Mouse (Mus musculus): ENCODE data around the gene Kcnk3. TPM values are rescaled to one million over a fixed set of nuclear protein-coding genes. Genes with fewer than 3 reads are reported as not detected.

Kcnk3 gene
- polyA plus RNA-seq, 1 experiment = 20.0 TPM

DNA sequence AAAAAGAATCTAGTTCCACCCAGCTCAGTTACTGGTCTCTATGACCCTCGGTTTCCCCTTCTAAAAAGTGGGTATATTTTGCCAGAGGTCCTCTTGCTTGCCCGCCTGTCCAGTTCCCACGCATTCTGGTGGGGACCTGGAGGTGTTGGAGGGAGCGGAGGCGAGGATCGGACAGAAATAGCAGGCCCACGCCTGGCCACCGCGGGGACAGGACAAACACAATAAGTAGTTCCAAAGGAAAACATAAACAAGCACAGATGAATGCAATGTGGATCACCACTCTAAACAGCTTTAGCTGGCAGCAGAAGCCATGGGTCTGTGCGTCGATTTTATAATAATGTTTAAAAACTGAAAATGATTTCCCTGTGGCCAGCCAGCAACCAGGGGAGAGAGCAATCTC lies 5.4 kb downstream of the Kcnk3 start:
- TF ChIP-seq POLR2A (IDR thresholded peaks at IDR 0.05; ENCODE audit: extremely low read depth, insufficient read depth, low read length) (no peak), CTCF (IDR thresholded peaks at IDR 0.05; ENCODE audit: extremely low read depth, insufficient read depth, low read length) (no peak)
- Histone ChIP-seq H3K4me1 (ENCODE audit: control insufficient read depth, insufficient read depth, low read length) (peaks cover 9% of the 10 kb centered on the region), H3K27ac (ENCODE audit: insufficient read depth, low read length) (no peak overlapping the region), H3K4me3 (ENCODE audit: insufficient read depth, low read length) (no peak overlapping the region)

DNA sequence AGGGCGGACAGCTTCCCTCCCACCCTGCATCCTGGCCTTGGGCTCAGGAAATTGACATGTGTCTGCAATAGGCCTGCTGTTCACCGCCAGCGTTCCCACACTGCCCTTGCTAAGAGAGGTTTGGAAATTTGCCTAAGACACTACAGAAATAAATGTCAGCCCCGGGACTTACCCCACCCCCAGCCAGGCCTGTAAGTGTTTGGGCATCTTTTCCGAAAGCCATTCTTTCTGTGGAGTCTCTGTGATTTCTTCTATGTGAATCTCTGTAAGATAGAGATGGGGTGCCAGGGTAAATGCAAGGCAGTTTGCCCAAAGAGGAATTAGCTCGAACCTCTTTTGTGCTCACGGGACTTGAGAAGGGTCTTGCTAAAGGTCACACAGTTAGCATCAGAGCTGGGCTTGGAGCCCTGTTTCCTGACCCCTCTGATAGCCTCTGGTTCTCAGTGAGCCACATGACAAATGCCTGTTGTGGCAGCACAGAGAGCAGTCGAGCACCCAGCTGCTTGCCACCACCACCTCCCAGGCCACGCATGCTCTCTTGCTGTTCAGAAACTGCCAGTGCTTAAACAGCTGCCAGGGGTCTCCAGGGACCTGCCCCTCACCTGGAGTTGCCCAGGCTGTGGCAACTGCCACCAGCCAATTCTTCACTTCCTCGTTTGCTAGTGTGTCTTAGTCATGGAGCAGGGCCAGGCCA lies 6.0 kb downstream of the Kcnk3 start:
- TF ChIP-seq POLR2A (IDR thresholded peaks at IDR 0.05; ENCODE audit: extremely low read depth, insufficient read depth, low read length) (no peak), CTCF (IDR thresholded peaks at IDR 0.05; ENCODE audit: extremely low read depth, insufficient read depth, low read length) (no peak)
- Histone ChIP-seq H3K4me3 (ENCODE audit: insufficient read depth, low read length) (no peak overlapping the region), H3K4me1 (ENCODE audit: control insufficient read depth, insufficient read depth, low read length) (peaks cover 9% of the 10 kb centered on the region), H3K27ac (ENCODE audit: insufficient read depth, low read length) (no peak overlapping the region)

- no peak for TF ChIP-seq POLR2A (IDR thresholded peaks at IDR 0.05; ENCODE audit: extremely low read depth, insufficient read depth, low read length)
- no peak for TF ChIP-seq CTCF (IDR thresholded peaks at IDR 0.05; ENCODE audit: extremely low read depth, insufficient read depth, low read length)
- H3K4me3 ChIP-seq (ENCODE audit: insufficient read depth, low read length) = no peak overlapping the region
- H3K4me1 ChIP-seq (ENCODE audit: control insufficient read depth, insufficient read depth, low read length) = peaks cover 7% of the 10 kb centered on the region; the same call in 1 of the 2 replicates
- no peak overlapping the region for H3K27ac ChIP-seq (ENCODE audit: insufficient read depth, low read length)
Measured at GRCm38 (mm10) chr5:30594953-30595560, 7.1 kb downstream of the Kcnk3 start.

- Histone ChIP-seq H3K4me3 (ENCODE audit: insufficient read depth, low read length) (no peak overlapping the region), H3K4me1 (ENCODE audit: control insufficient read depth, insufficient read depth, low read length) (peaks cover 6% of the 10 kb centered on the region), H3K27ac (ENCODE audit: insufficient read depth, low read length) (no peak overlapping the region)
- TF ChIP-seq POLR2A (IDR thresholded peaks at IDR 0.05; ENCODE audit: extremely low read depth, insufficient read depth, low read length) (no peak), CTCF (IDR thresholded peaks at IDR 0.05; ENCODE audit: extremely low read depth, insufficient read depth, low read length) (no peak)
Measured at GRCm38 (mm10) chr5:30601397-30601796, 13.4 kb downstream of the Kcnk3 start.

DNA sequence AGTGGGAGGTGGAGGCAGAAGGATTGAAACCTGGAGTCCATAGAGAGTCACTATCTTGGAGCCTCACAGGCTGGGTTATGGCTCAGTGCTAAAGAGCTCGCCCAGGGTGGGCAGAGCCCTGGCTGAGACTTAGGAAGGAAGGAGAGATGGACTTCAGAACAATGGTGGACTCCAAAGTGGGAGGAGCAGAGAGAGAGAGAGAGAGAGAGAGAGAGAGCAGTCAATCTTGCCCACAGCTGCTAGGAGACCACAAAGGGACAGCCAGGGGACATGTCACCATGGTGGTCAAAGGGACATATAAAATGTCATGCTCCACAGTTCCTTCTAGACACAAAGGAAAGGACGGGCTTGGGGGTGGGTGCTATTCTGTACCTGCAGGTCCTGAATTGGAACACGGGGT lies 15.3 kb downstream of the Kcnk3 start:
- peaks cover 6% of the 10 kb centered on the region for H3K4me1 ChIP-seq (ENCODE audit: control insufficient read depth, insufficient read depth, low read length)
- H3K27ac ChIP-seq (ENCODE audit: insufficient read depth, low read length) = no peak overlapping the region
- no peak overlapping the region for H3K4me3 ChIP-seq (ENCODE audit: insufficient read depth, low read length)
- TF ChIP-seq POLR2A (IDR thresholded peaks at IDR 0.05; ENCODE audit: extremely low read depth, insufficient read depth, low read length) (no peak), CTCF (IDR thresholded peaks at IDR 0.05; ENCODE audit: extremely low read depth, insufficient read depth, low read length) (no peak)

DNA sequence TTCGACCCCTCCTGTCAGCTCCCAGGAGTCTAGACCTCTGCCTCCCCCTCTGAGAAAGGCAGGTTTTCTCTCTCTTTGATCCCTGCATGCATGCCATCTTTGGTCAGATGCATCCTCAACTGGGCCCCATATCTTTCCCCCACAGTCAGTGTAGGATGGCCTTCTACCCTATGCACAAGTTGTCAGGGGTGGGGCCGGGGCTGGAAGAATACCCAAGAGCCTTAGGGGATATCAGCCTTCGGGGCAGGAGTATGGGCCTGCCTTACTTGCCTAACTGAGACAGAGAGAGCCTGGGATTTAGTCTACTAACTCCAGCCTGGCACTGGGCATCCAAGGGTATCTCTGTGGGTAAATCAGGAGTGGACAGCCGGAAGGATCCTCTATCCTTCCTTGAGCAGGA lies 16.0 kb downstream of the Kcnk3 start:
- Histone ChIP-seq H3K4me1 (ENCODE audit: control insufficient read depth, insufficient read depth, low read length) (peaks cover 6% of the 10 kb centered on the region), H3K27ac (ENCODE audit: insufficient read depth, low read length) (no peak overlapping the region), H3K4me3 (ENCODE audit: insufficient read depth, low read length) (no peak overlapping the region)
- TF ChIP-seq POLR2A (IDR thresholded peaks at IDR 0.05; ENCODE audit: extremely low read depth, insufficient read depth, low read length) (no peak), CTCF (IDR thresholded peaks at IDR 0.05; ENCODE audit: extremely low read depth, insufficient read depth, low read length) (no peak)

DNA sequence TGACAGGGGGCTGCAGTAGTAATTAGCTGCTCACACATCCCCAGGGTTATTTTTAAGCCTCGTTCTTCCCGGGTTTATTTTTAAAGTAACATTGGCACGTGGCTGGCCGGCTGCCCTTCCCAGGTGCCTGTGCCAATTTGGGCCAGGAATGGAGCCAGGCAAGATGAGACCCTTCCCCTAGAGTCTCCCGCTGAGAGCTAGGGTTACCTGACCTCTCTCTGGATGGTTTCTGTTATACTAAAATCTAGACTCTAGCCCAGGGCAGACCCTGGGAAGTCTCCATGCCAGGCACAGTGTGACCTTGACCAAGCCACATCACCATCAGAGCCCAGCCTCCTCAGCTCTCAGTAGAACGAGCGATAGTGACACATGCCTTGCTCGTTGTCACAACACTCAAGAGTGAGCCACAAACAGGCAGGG lies 16.8 kb downstream of the Kcnk3 start:
- Histone ChIP-seq H3K27ac (ENCODE audit: insufficient read depth, low read length) (no peak overlapping the region), H3K4me1 (ENCODE audit: control insufficient read depth, insufficient read depth, low read length) (peaks cover 6% of the 10 kb centered on the region), H3K4me3 (ENCODE audit: insufficient read depth, low read length) (no peak overlapping the region)
- TF ChIP-seq POLR2A (IDR thresholded peaks at IDR 0.05; ENCODE audit: extremely low read depth, insufficient read depth, low read length) (no peak), CTCF (IDR thresholded peaks at IDR 0.05; ENCODE audit: extremely low read depth, insufficient read depth, low read length) (no peak)

GRCm38 (mm10) chr5:30605649-30606048 lies 17.7 kb downstream of the Kcnk3 start:
- H3K4me3 ChIP-seq (ENCODE audit: insufficient read depth, low read length) = no peak overlapping the region
- H3K27ac ChIP-seq (ENCODE audit: insufficient read depth, low read length) = peak overlapping the region; percentile 33; the same call in 1 of the 2 replicates
- TF ChIP-seq POLR2A (IDR thresholded peaks at IDR 0.05; ENCODE audit: extremely low read depth, insufficient read depth, low read length) (no peak), CTCF (IDR thresholded peaks at IDR 0.05; ENCODE audit: extremely low read depth, insufficient read depth, low read length) (no peak)
- peaks cover 6% of the 10 kb centered on the region for H3K4me1 ChIP-seq (ENCODE audit: control insufficient read depth, insufficient read depth, low read length)

DNA sequence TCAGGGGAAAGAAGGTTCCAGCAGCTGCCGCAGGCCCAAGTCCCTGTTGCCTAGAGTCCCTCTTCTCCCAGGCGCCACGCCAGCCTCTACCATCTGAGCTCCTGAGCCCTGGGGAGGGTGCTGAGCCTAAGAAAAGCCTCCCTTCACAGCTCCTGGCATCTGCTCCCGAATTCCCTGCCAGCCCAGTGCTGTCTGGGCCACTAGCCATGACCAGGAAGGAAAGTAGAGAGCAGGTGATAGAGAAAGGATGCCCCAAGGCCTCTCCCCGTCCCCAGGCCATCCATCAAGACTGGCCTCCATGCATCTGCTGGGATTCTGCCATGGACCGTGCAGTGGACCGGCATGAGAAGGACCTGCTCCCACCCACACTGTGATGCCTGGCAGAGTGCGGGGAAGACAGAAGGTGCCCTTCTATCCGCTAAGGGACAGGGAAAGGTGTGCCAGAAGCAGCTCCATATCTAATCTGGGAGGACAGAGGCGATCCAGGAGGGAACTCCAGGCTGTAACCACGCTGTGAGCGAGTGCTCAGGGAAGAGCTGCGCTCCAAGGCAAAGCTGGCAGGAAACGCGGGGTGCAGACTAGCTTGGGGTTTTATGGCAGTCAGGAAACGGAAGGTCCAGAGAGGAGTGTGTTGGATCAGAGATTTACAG lies 18.6 kb downstream of the Kcnk3 start:
- TF ChIP-seq POLR2A (IDR thresholded peaks at IDR 0.05; ENCODE audit: extremely low read depth, insufficient read depth, low read length) = no peak
- no peak for TF ChIP-seq CTCF (IDR thresholded peaks at IDR 0.05; ENCODE audit: extremely low read depth, insufficient read depth, low read length)
- Histone ChIP-seq H3K4me3 (ENCODE audit: insufficient read depth, low read length) (no peak overlapping the region), H3K4me1 (ENCODE audit: control insufficient read depth, insufficient read depth, low read length) (peaks cover 6% of the 10 kb centered on the region), H3K27ac (ENCODE audit: insufficient read depth, low read length) (0 out of 2 replicates have a peak overlapping the region, but pooled peaks have one; percentile 4)
